Mouse (Mus musculus) hindbrain, embryonic 12.5 days (tissue): Measurements from ENCODE around the gene Eva1c. TPM values are rescaled to one million over a fixed set of nuclear protein-coding genes. Genes with fewer than 3 reads are reported as not detected.

Source experiments
- ATAC-seq: fragments of 200-750 bp; cut with Nextera tagmentation; 2 replicates; pipeline ENCODE4 v1.8.0; 2017; ENCODE audit warnings: moderate TSS enrichment; ENCODE audit not compliant: low FRiP score
- H3K27ac ChIP-seq: fragments of 300-500 bp; sonication (generic); 2 replicates; pipeline ENCODE4 v1.5.1; 2016; ENCODE audit warnings: mild to moderate bottlenecking
- H3K27me3 ChIP-seq: fragments of 300-500 bp; sonication (generic); 2 replicates; pipeline ENCODE4 v1.6.1; 2016; ENCODE audit warnings: mild to moderate bottlenecking
- H3K36me3 ChIP-seq: fragments of 300-500 bp; sonication (generic); 2 replicates; pipeline ENCODE4 v1.6.1; 2016; ENCODE audit warnings: mild to moderate bottlenecking
- H3K4me1 ChIP-seq: fragments of 300-500 bp; sonication (generic); 2 replicates; pipeline ENCODE4 v1.6.1; 2016
- H3K4me2 ChIP-seq: fragments of 300-500 bp; sonication (generic); replicated peaks from 2 replicates; pipeline ENCODE4 v1.6.1; 2016; ENCODE audit warnings: mild to moderate bottlenecking
- H3K4me3 ChIP-seq: fragments of 300-500 bp; sonication (generic); 2 replicates; pipeline ENCODE4 v1.5.1; 2016; ENCODE audit warnings: mild to moderate bottlenecking
- H3K9ac ChIP-seq: fragments of 300-500 bp; sonication (generic); 2 replicates; pipeline ENCODE4 v1.6.1; 2016; ENCODE audit warnings: mild to moderate bottlenecking, moderate library complexity
- H3K9me3 ChIP-seq: fragments of 300-500 bp; sonication (generic); replicated peaks from 2 replicates; pipeline ENCODE4 v1.6.1; 2016; ENCODE audit warnings: mild to moderate bottlenecking
- WGBS: fragments of 180-500 bp; shearing (Covaris S2); methylation state at CpG from one replicate; pipeline ENCODE4 v1.1.7; 2016; 5-methylcytosine and 5-hydroxymethylcytosine counted together
- polyA plus RNA-seq: library from polyadenylated mRNA; unstranded; fragments of >200 nt; fragmentation: Nextera tagmentation; extraction: Ambion mirVana; gene quantifications from 2 replicates; pipeline ENCODE4 v1.2.1, GENCODE M21; 2016

The Eva1c gene
- polyA plus RNA-seq, 1 experiment from 2014 or later: 2.7 TPM

- Histone ChIP-seq H3K4me3 (no peak overlapping the region), H3K9ac (no peak overlapping the region), H3K36me3 (no peaks in the 10 kb centered on the region), H3K27me3 (no peaks in the 10 kb centered on the region), H3K9me3 (no peaks in the 10 kb centered on the region), H3K4me1 (peaks cover 7% of the 10 kb centered on the region; the same call in 1 of the 2 replicates), H3K4me2 (no peak overlapping the region), H3K27ac (no peak overlapping the region)
- 48% methylated on average over 5 of the region's 5 CpGs for WGBS
- ATAC-seq: no peak
Observed at GRCm38 (mm10) chr16:90874536-90874935, 48.0 kb downstream of the Eva1c start.

- no peaks in the 10 kb centered on the region for H3K9me3 ChIP-seq
Observed at GRCm38 (mm10) chr16:90878135-90878860, 51.8 kb downstream of the Eva1c start.

GRCm38 (mm10) chr16:90882501-90882977, 56.0 kb downstream of the Eva1c start:
- Histone ChIP-seq H3K9me3 (no peaks in the 10 kb centered on the region), H3K36me3 (no peaks in the 10 kb centered on the region), H3K4me3 (no peak overlapping the region), H3K27me3 (no peaks in the 10 kb centered on the region), H3K27ac (no peak overlapping the region), H3K4me2 (no peak overlapping the region), H3K9ac (no peak overlapping the region), H3K4me1 (peaks cover 10% of the 10 kb centered on the region; the same call in 1 of the 2 replicates)
- 64% methylated on average over 8 of the region's 8 CpGs for WGBS
- ATAC-seq: no peak

More at GRCm38 (mm10) chr16:90878135-90878860, 51.8 kb downstream of the Eva1c start:
- Histone ChIP-seq H3K27me3 (no peaks in the 10 kb centered on the region), H3K9ac (no peak overlapping the region), H3K36me3 (no peaks in the 10 kb centered on the region), H3K4me3 (no peak overlapping the region), H3K27ac (no peak overlapping the region), H3K4me2 (no peak overlapping the region), H3K4me1 (peaks cover 3% of the 10 kb centered on the region; the same call in 1 of the 2 replicates)
- 91% methylated on average over 3 of the region's 3 CpGs for WGBS
- ATAC-seq: no peak

- ATAC-seq: no peak
- no peaks in the 10 kb centered on the region for H3K9me3 ChIP-seq
- H3K4me3 ChIP-seq: no peak overlapping the region
- H3K9ac ChIP-seq: no peak overlapping the region
- 77% methylated on average over 2 of the region's 2 CpGs for WGBS
- H3K4me2 ChIP-seq: no peak overlapping the region
- H3K27ac ChIP-seq: no peak overlapping the region
- H3K36me3 ChIP-seq: no peaks in the 10 kb centered on the region
- peaks cover 10% of the 10 kb centered on the region; the same call in 1 of the 2 replicates for H3K4me1 ChIP-seq
- H3K27me3 ChIP-seq: no peaks in the 10 kb centered on the region
Observed at GRCm38 (mm10) chr16:90885351-90885750, 58.8 kb downstream of the Eva1c start.

- no peak overlapping the region for H3K27ac ChIP-seq
- no peaks in the 10 kb centered on the region for H3K9me3 ChIP-seq
- ATAC-seq: no peak
- H3K4me3 ChIP-seq: no peak overlapping the region
- H3K4me1 ChIP-seq: peaks cover 10% of the 10 kb centered on the region; the same call in 1 of the 2 replicates
- no peaks in the 10 kb centered on the region for H3K27me3 ChIP-seq
- H3K4me2 ChIP-seq: no peak overlapping the region
- H3K36me3 ChIP-seq: no peaks in the 10 kb centered on the region
- H3K9ac ChIP-seq: no peak overlapping the region
- 75% methylated on average over 9 of the region's 9 CpGs for WGBS
Observed at GRCm38 (mm10) chr16:90885781-90886565, 59.5 kb downstream of the Eva1c start.

- no peaks in the 10 kb centered on the region for H3K9me3 ChIP-seq
- H3K4me3 ChIP-seq: no peak overlapping the region
- H3K9ac ChIP-seq: no peak overlapping the region
- no peaks in the 10 kb centered on the region for H3K27me3 ChIP-seq
- WGBS: 88% methylated on average over 9 of the region's 9 CpGs
- no peaks in the 10 kb centered on the region for H3K36me3 ChIP-seq
- 0 out of 2 replicates have a peak, but pooled peaks cover 7% of the 10 kb centered on the region for H3K4me1 ChIP-seq
- ATAC-seq: no peak
- H3K27ac ChIP-seq: no peak overlapping the region
- no peak overlapping the region for H3K4me2 ChIP-seq
Observed at GRCm38 (mm10) chr16:90890683-90891082, 64.2 kb downstream of the Eva1c start.

- H3K4me1 ChIP-seq: 0 out of 2 replicates have a peak, but pooled peaks cover 5% of the 10 kb centered on the region
- no peak overlapping the region for H3K4me2 ChIP-seq
- H3K27me3 ChIP-seq: no peaks in the 10 kb centered on the region
- no peak overlapping the region for H3K9ac ChIP-seq
- H3K27ac ChIP-seq: no peak overlapping the region
- no peak overlapping the region for H3K4me3 ChIP-seq
- WGBS: 65% methylated on average over 14 of the region's 14 CpGs
- ATAC-seq: no peak
- H3K36me3 ChIP-seq: no peaks in the 10 kb centered on the region
- H3K9me3 ChIP-seq: no peaks in the 10 kb centered on the region
Observed at GRCm38 (mm10) chr16:90891601-90892000, 65.1 kb downstream of the Eva1c start.

GRCm38 (mm10) chr16:90892081-90892480, 65.6 kb downstream of the Eva1c start:
- Histone ChIP-seq H3K9ac (no peak overlapping the region), H3K9me3 (no peaks in the 10 kb centered on the region), H3K27ac (no peak overlapping the region), H3K27me3 (no peaks in the 10 kb centered on the region), H3K4me2 (no peak overlapping the region), H3K4me1 (0 out of 2 replicates have a peak, but pooled peaks cover 5% of the 10 kb centered on the region), H3K36me3 (no peaks in the 10 kb centered on the region), H3K4me3 (no peak overlapping the region)
- WGBS: 64% methylated on average over 8 of the region's 8 CpGs
- ATAC-seq: no peak

- 83% methylated on average over 7 of the region's 7 CpGs for WGBS
- Histone ChIP-seq H3K27ac (no peak overlapping the region), H3K4me1 (0 out of 2 replicates have a peak, but pooled peaks cover 5% of the 10 kb centered on the region), H3K27me3 (no peaks in the 10 kb centered on the region), H3K36me3 (no peaks in the 10 kb centered on the region), H3K9ac (no peak overlapping the region), H3K4me2 (no peak overlapping the region), H3K9me3 (no peaks in the 10 kb centered on the region), H3K4me3 (no peak overlapping the region)
- no peak for ATAC-seq
Observed at GRCm38 (mm10) chr16:90893019-90893418, 66.5 kb downstream of the Eva1c start.

GRCm38 (mm10) chr16:90893792-90894191, 67.3 kb downstream of the Eva1c start:
- ATAC-seq: no peak
- H3K9me3 ChIP-seq: no peaks in the 10 kb centered on the region
- H3K36me3 ChIP-seq: no peaks in the 10 kb centered on the region
- no peak overlapping the region for H3K9ac ChIP-seq
- H3K27me3 ChIP-seq: no peaks in the 10 kb centered on the region
- no peak overlapping the region for H3K4me2 ChIP-seq
- no peak overlapping the region for H3K27ac ChIP-seq
- 61% methylated on average over 9 of the region's 9 CpGs for WGBS
- H3K4me1 ChIP-seq: 0 out of 2 replicates have a peak, but pooled peaks cover 5% of the 10 kb centered on the region
- H3K4me3 ChIP-seq: no peak overlapping the region

- Histone ChIP-seq H3K36me3 (no peaks in the 10 kb centered on the region), H3K27ac (no peak overlapping the region), H3K9me3 (no peaks in the 10 kb centered on the region), H3K27me3 (no peaks in the 10 kb centered on the region), H3K4me3 (no peak overlapping the region), H3K9ac (no peak overlapping the region), H3K4me1 (0 out of 2 replicates have a peak, but pooled peaks cover 2% of the 10 kb centered on the region), H3K4me2 (no peak overlapping the region)
- ATAC-seq: no peak
- 92% methylated on average over 3 of the region's 3 CpGs for WGBS
Observed at GRCm38 (mm10) chr16:90897651-90898050, 71.1 kb downstream of the Eva1c start.

GRCm38 (mm10) chr16:90899498-90899897, 73.0 kb downstream of the Eva1c start:
- Histone ChIP-seq H3K4me1 (no peaks in the 10 kb centered on the region), H3K27me3 (no peaks in the 10 kb centered on the region), H3K27ac (no peak overlapping the region), H3K36me3 (no peaks in the 10 kb centered on the region), H3K9ac (no peak overlapping the region), H3K4me2 (no peak overlapping the region), H3K9me3 (no peaks in the 10 kb centered on the region), H3K4me3 (no peak overlapping the region)
- WGBS: 25% methylated on average over 12 of the region's 12 CpGs
- ATAC-seq: no peak
